Mouse (Mus musculus) C2C12 (cell line): ENCODE results near the gene Stfa3.

Source experiments
- CEBPB ChIP-seq: IDR thresholded peaks from one replicate; pipeline ENCODE4 v1.6.1; 2011; ENCODE audit warnings: low read depth, mild to moderate bottlenecking, control low read depth, moderate library complexity
- CTCF ChIP-seq: IDR thresholded peaks from one replicate; pipeline ENCODE4 v1.5.1; 2011; ENCODE audit not compliant: control insufficient read depth, insufficient read depth, insufficient read length
- FOSL1 ChIP-seq: IDR thresholded peaks from one replicate; pipeline ENCODE4 v1.8.0; 2011; ENCODE audit warnings: mild to moderate bottlenecking, low read length; ENCODE audit not compliant: poor library complexity, insufficient read depth, severe bottlenecking
- MAX ChIP-seq: IDR thresholded peaks from one replicate; pipeline ENCODE4 v1.6.1; 2011; ENCODE audit warnings: mild to moderate bottlenecking, control low read depth
- MYOD1 ChIP-seq: IDR thresholded peaks from one replicate; pipeline ENCODE4 v1.6.1; 2011; ENCODE audit warnings: low read depth; ENCODE audit not compliant: control insufficient read depth, insufficient read length
- MYOG ChIP-seq: IDR thresholded peaks from one replicate; pipeline ENCODE4 v1.6.1; 2011; ENCODE audit not compliant: control insufficient read depth, insufficient read length; ENCODE audit errors: extremely low read depth
- USF1 ChIP-seq: IDR thresholded peaks from one replicate; pipeline ENCODE4 v1.6.1; 2011; ENCODE audit warnings: low read depth, mild to moderate bottlenecking, control low read depth, moderate library complexity

GRCm38 (mm10) chr16:36455342-36455802, at the start of gene Stfa3:
- TF ChIP-seq CTCF = no peak
- TF ChIP-seq CEBPB = no peak
- TF ChIP-seq MAX = no peak
- TF ChIP-seq USF1 = no peak
- TF ChIP-seq MYOD1 = no peak
- TF ChIP-seq MYOG = no peak
- no peak for TF ChIP-seq FOSL1
